Mouse (Mus musculus): ENCODE measurements around the gene Adgrv1. TPM values are rescaled to one million over a fixed set of nuclear protein-coding genes. Genes with fewer than 3 reads are reported as not detected.
A peak's percentile ranks its signal among the peaks of the same experiment; 100 is the strongest.

The Adgrv1 gene
- total RNA-seq, 2 experiments from 2014 or later: 0.08 to 0.15 TPM

DNA sequence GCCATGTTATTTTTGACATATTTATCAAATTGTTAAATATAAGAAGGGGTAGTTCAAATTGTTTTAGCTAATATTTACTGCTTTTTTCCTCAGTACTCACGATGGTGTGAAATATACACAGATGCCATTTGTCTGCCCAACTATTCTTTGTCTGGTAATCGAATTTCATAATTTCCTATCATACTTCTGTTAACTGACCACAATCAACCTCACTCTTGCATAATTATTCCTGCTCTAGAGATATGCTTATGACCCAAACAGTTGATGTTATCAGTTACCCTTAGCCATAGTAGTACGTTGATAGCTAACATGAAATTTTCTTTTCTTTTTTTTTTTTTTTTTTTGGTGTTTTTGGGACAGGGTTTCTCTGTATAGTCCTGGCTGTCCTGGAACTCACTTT, 393.5 kb downstream of the Adgrv1 start:
- no peak for DNase-seq

- no peak for DNase-seq
These were observed 394.1 kb downstream of the Adgrv1 start for GRCm38 (mm10) chr13:81238855-81239254.

DNA sequence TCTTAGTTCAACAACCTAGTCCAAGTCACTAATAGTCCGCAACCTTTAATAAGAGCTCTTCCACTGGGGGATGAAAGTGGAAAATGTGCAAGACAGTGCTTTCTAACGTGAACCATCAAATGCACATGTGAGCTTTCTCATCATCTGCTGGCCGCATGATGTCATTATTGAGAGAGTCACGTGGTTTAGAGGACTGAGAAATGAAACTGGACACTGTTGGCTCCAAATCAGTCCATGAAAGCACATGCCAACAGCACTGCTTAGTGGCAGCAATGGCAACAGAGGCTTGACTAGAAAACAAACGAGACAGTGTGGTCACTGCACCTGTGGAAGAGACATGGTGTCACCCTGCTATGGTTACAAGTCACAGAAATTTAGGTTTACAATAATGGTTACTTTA, 395.0 kb downstream of the Adgrv1 start:
- DNase-seq: no peak

- no peak for DNase-seq
These were observed 396.1 kb downstream of the Adgrv1 start for GRCm38 (mm10) chr13:81236758-81237395.

- no peak for DNase-seq
These were observed 398.9 kb downstream of the Adgrv1 start for GRCm38 (mm10) chr13:81234031-81234430.

- no peak for DNase-seq
These were observed 400.1 kb downstream of the Adgrv1 start for GRCm38 (mm10) chr13:81232839-81233238.

GRCm38 (mm10) chr13:81230161-81230560, 402.8 kb downstream of the Adgrv1 start:
- DNase-seq: peak; percentile 4 to 24

GRCm38 (mm10) chr13:81223768-81224167, 409.2 kb downstream of the Adgrv1 start:
- DNase-seq: no peak

DNA sequence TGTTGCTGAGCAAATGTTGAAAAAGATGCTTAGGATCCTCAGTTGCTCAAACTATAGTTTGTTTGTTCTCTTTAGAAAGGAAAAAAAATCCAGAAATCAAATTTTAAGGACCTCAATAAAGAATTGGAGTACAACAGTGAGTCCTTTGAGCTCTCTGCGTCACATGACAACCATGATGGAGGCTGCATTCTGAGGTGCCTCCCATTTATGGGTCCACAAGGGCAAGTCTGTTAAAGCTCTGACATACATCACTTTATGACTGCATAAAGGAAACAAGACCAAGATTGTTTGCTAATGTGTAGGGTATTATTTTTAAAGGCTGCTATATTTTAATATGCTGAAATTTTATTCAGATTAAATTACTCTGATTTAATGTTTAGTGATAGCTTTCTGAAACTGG, 410.6 kb downstream of the Adgrv1 start:
- no peak for DNase-seq

GRCm38 (mm10) chr13:81211436-81211835, 421.5 kb downstream of the Adgrv1 start:
- DNase-seq: no peak

- no peak for DNase-seq
These were observed 422.4 kb downstream of the Adgrv1 start for GRCm38 (mm10) chr13:81210516-81210915.

- DNase-seq: no peak
These were observed 423.1 kb downstream of the Adgrv1 start for GRCm38 (mm10) chr13:81209815-81210214.

DNA sequence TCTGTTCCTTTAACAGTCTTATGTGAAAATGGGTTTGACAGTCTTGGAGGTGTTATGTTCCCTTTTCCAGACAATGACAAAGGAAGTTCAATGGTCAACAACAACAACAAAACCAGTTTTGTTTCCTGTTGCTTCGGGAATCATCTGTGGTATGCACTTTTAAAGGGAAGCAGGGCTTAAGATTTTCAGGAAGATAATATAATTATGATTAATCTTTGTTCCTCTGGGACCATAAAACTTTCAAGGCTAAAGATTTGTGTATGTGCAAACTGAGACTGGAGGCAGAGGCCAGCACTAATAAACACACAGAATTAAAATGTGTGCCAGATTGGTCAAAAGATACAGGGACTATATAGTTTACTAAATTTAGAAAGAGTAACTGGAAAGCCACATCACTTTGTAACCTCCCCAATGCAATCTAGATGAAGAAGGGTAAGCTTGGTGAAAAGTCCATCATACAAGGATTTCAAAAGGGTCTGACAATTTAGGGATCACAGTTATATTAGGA, 424.8 kb downstream of the Adgrv1 start:
- no peak for DNase-seq

DNA sequence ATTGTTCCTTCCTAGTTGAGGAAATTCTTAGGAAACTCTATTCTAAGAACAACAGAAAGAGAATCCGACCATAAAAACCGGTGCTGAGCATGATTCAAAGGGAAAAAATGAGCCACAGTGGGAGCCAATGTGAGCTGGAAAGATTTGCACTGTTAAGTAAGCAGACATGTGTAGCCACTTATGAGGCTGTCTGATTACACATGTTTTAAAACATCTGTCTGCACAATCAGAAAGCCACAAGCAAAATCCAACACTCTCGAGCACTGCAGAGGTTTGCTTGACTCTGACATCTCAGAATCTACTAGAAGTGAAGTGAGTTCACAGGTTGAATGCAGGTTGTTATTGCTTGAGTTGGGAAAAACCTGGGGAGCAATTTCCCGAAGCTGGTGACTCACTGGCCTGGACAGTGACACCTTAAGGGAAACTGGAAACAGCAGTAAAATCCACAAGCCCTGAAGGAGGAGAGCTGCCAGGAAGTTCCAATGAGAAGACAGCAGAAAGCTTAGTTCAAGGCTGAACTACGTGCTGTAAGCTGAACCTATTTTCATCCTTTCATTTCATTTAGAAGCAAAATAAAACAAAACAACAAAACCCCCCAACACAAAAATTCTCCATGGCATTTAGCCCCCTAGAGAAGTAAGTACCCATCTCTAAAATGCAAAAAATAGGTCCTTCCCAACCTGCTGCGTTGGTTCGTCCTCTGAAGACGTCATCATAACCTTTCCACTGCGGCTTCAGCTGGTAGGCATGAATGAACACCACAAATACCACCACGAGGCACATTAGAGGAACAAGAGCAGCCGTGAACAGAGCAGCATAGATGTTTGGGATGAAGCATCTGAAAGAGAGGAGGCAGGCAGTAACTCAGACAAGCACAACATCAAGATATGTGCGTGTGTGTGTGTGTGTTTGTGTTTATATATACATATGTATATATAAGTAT, 450.7 kb downstream of the Adgrv1 start:
- peak; percentile 32 to 43 for DNase-seq

DNA sequence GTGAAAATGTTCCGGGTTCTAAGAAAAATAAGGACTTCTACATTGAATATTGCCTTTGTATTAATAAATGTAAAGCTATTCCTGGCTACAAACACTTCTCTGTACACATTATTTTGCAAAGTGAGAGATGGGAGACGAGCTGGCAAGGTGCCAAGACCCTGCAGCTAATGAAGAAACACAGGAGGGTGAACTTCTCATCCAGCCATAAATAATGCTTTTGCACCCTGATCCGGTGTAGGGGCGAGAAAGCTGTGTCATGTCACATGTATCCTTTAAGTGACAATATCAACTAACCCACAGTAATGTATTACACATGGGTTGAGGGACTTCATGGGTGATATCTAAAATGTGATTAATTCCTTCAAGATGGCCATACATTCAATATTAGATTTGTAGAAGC, 451.5 kb downstream of the Adgrv1 start:
- DNase-seq: peak in 1 of 2 experiments; percentile 9

DNA sequence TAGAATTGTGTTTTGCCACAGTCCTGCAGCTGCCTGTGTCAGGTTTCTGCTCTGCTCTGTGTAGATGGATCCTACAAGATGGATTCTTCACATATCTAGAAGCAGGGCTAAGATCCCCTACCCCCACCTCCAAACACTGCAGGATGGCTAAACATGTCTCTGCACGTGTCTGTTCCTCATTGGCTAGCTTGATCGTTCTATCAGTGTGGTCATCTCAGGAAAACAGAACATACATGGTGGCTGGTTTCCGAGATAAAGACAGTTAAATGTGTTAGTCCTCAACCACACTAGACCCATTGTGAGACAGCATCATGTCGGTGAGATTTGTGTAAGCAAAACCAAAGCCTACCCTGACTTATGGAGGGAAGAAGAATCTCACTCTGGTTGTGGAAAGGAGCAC, 456.1 kb downstream of the Adgrv1 start:
- DNase-seq: no peak

DNA sequence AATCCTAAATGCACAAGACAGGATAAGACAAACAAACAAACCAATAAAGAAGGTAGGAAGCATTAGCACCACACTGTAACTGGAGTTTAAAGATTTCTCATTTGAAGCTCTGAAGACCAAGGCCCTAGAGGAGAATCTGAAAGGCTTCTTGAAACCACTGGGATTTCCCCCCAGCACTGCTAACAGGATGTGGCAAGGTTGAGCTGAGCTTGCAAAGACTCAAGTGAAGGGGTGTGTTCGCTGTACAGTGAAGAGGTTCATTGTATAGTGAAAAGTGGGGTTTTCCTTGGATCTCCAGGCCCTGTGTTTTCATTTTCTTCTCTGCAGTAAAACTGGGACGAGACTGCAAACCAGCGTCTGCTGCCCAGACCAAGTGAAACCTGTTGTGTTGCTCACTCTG, 456.9 kb downstream of the Adgrv1 start:
- DNase-seq: no peak

GRCm38 (mm10) chr13:81171115-81171514, 461.8 kb downstream of the Adgrv1 start:
- DNase-seq: no peak

- no peak for DNase-seq
These were observed 465.5 kb downstream of the Adgrv1 start for GRCm38 (mm10) chr13:81167450-81167849.

- no peak for DNase-seq
These were observed 473.1 kb downstream of the Adgrv1 start for GRCm38 (mm10) chr13:81159808-81160207.

GRCm38 (mm10) chr13:81155322-81155721, 477.6 kb downstream of the Adgrv1 start:
- peak; percentile 63 to 78 for DNase-seq

- no peak for DNase-seq
These were observed 488.5 kb downstream of the Adgrv1 start for GRCm38 (mm10) chr13:81144434-81144833.

DNA sequence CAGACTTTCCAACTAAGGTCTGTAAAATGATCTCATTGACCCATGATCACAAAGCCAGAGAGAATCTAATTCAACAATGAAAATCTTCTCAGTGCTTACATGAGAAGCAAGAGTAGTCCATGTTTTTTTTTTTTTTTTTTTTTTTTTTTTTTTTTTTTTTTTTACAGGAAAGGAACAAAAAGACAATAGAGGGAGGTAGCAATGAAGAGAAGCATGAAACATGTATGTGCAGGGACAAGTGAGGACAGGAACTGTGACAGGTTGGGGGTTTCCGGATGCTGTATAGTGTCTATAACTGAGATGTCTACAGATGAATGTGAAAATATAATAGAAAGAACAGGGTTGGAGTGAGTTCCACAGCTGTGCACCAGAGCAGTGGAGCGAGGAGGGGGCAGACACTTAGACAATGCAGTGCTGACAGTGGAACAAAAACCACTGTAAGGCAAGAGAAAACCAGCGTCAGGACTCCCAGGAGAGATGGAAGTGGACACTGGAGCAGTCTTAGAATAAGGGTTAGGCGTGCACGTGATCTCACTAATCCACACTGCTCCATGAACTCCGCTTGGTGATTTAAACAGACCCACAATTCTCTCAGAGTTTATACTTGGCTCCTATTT, 490.6 kb downstream of the Adgrv1 start:
- DNase-seq: no peak
